Mouse (Mus musculus) hindbrain, postnatal 0 days (tissue): ENCODE measurements at regions not wholly inside any gene's neighbourhood (a gene's known extent, or its start where the extent isn't known, plus 50 kb on each side); places are given as distances from the start of the nearest gene placed in this dataset.

Experiments used
- ATAC-seq: fragments of 200-750 bp; cut with Nextera tagmentation; 2 replicates; pipeline ENCODE4 v1.8.0; 2017; ENCODE audit warnings: mild to moderate bottlenecking, moderate TSS enrichment, moderate library complexity
- DNase-seq: peaks from one replicate; pipeline ENCODE4 v3.0.0-alpha.2; 2015; ENCODE audit warnings: low spot score
- H3K27ac ChIP-seq: fragments of 300-500 bp; sonication (generic); 2 replicates; pipeline ENCODE4 v1.5.1; 2014; ENCODE audit warnings: mild to moderate bottlenecking
- H3K27me3 ChIP-seq: fragments of 300-500 bp; sonication (generic); 2 replicates; pipeline ENCODE4 v1.6.1; 2014; ENCODE audit warnings: low read length, mixed read lengths; ENCODE audit not compliant: insufficient read depth
- H3K36me3 ChIP-seq: fragments of 300-500 bp; sonication (generic); 2 replicates; pipeline ENCODE4 v1.6.1; 2014; ENCODE audit warnings: low read length, mixed read lengths; ENCODE audit not compliant: insufficient read depth
- H3K4me1 ChIP-seq: fragments of 300-500 bp; sonication (generic); 2 replicates; pipeline ENCODE4 v1.6.1; 2014; ENCODE audit warnings: antibody characterized with exemption, low read length, mixed read lengths; ENCODE audit not compliant: insufficient read depth
- H3K4me2 ChIP-seq: fragments of 300-500 bp; sonication (generic); 2 replicates; pipeline ENCODE4 v1.6.1; 2014; ENCODE audit warnings: low read depth, mild to moderate bottlenecking, low read length, moderate library complexity, mixed read lengths
- H3K4me3 ChIP-seq: fragments of 300-500 bp; sonication (generic); 2 replicates; pipeline ENCODE4 v1.5.1; 2014; ENCODE audit warnings: low read length
- H3K9ac ChIP-seq: fragments of 300-500 bp; sonication (generic); replicated peaks from 2 replicates; pipeline ENCODE4 v1.6.1; 2014; ENCODE audit warnings: mild to moderate bottlenecking, low read length, moderate library complexity, mixed read lengths
- H3K9me3 ChIP-seq: fragments of 300-500 bp; sonication (generic); 2 replicates; pipeline ENCODE4 v1.6.1; 2016; ENCODE audit warnings: low read length, mixed read lengths
- CTCF ChIP-seq: IDR thresholded peaks from 2 replicates; pipeline ENCODE4 v1.5.1; 2016; ENCODE audit warnings: antibody characterized with exemption, control low read depth, low read depth
- WGBS: fragments of 180-500 bp; shearing (Covaris S2); extraction: QIAGEN DNeasy Blood & Tissue Kit; methylation state at CpG from one replicate; pipeline ENCODE4 v1.1.7; 2014; 5-methylcytosine and 5-hydroxymethylcytosine counted together

DNA sequence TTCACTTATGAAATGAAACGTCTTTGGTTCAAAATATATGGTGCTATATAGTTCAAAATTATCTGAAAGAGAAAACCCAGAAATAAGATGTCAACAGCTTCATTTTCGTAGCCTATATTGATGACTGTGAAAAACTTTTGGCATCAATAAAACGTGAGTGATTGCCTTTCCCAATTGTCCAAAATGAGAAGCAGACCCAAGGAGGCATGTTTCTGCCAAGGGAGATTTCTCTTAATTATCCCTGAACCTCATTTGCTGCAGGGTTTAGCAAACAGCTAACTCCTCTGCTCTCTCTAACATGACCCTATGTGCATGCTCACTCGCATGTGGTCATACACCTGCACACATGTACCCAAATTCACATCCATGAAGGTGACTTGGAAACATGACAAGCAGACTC lies 296.8 kb downstream of the Cxcl12 start:
- H3K4me2 ChIP-seq, result no peak overlapping the region
- WGBS, result 72% methylated on average over 4 of the region's 4 CpGs
- H3K27ac ChIP-seq, result peak overlapping the region; percentile 32; the same call in 1 of the 2 replicates
- no peak overlapping the region for H3K4me3 ChIP-seq
- no peak for TF ChIP-seq CTCF
- H3K4me1 ChIP-seq, result no peaks in the 10 kb centered on the region
- DNase-seq (no peak), ATAC-seq (no peak)
- H3K36me3 ChIP-seq, result no peaks in the 10 kb centered on the region
- H3K9me3 ChIP-seq, result no peaks in the 10 kb centered on the region
- no peaks in the 10 kb centered on the region for H3K27me3 ChIP-seq
- H3K9ac ChIP-seq, result no peak overlapping the region

DNA sequence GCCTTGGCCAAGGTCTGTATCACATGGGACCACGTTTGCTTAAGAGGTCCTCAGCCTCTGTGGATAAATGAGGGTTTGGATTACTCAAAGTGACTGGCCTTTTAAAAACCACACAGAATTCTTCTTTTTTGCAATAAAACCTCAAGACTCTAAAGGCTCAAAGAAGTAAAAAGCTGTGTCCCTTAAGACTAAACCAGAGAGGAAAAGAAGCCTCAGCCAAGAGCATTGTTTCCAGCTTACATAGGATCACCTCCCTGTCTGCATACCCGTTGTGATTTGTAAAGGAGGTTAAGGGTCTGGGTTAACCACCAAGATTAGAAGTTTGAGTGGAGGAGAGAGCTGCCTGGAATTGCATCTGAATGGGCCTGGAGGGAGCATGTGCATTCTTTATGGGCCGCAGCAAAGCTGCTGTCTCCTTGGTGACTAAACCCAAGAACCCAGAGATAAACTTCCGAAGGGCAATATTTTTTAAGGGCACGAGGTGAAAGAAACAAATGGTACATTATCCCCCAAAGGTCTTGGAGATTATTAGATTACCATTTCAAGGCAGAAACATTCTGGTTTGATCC lies 297.4 kb downstream of the Cxcl12 start:
- Histone ChIP-seq H3K4me2 (no peak overlapping the region), H3K4me1 (no peaks in the 10 kb centered on the region), H3K27ac (peak overlapping the region; percentile 32; the same call in 1 of the 2 replicates), H3K27me3 (no peaks in the 10 kb centered on the region), H3K9ac (no peak overlapping the region), H3K9me3 (no peaks in the 10 kb centered on the region), H3K36me3 (no peaks in the 10 kb centered on the region), H3K4me3 (no peak overlapping the region)
- ATAC-seq, result no peak
- no peak for DNase-seq
- TF ChIP-seq CTCF, result no peak
- 46% methylated on average over 5 of the region's 5 CpGs for WGBS

DNA sequence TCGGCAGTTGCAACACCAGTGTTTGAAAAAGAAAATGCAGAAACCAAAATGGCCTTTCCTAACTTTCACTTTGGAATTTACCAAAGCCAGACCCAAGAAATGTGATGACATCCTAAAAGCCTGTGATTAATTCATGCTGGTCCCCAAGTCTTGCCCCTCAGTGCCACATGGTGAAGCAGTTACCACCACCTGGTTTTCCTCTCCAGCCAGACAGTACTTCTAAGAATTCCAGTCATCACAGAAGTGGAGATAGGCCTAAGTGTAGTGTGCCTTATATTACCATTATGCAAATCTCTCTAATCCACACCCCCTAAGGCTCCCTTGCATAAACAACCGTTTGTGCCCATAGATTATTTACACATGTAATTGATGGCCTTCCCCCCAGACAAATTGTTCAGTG lies 311.0 kb downstream of the Cxcl12 start:
- Histone ChIP-seq H3K36me3 (no peaks in the 10 kb centered on the region), H3K9ac (no peak overlapping the region), H3K4me2 (no peak overlapping the region), H3K27ac (no peak overlapping the region), H3K4me1 (no peaks in the 10 kb centered on the region), H3K4me3 (no peak overlapping the region), H3K27me3 (no peaks in the 10 kb centered on the region), H3K9me3 (no peaks in the 10 kb centered on the region)
- WGBS, result 45% methylated on average over 2 of the region's 2 CpGs
- DNase-seq, result no peak
- no peak for TF ChIP-seq CTCF
- ATAC-seq, result no peak

DNA sequence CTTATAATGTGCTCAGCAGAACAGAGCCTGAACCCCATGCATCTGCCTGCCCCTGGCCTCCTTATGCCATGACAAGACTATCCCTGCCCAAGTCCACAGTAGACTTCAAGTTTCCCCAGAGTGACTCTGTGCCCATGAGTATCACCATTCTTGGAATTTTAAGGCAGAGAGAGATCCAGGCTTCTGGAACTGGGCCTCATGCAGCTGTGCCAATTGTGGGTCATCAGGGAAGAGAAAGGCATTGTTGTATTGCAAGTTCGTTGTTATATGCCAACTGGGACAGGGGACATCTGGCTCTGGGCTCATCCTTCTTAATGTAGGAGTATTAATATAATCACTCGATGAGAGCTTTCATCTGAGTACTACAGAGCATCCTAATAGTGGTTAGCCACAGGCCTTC lies 312.1 kb downstream of the Cxcl12 start:
- TF ChIP-seq CTCF, result no peak
- no peak for ATAC-seq
- Histone ChIP-seq H3K4me3 (no peak overlapping the region), H3K9me3 (no peaks in the 10 kb centered on the region), H3K36me3 (no peaks in the 10 kb centered on the region), H3K27me3 (no peaks in the 10 kb centered on the region), H3K27ac (no peak overlapping the region), H3K9ac (no peak overlapping the region), H3K4me2 (no peak overlapping the region), H3K4me1 (no peaks in the 10 kb centered on the region)
- no peak for DNase-seq
- WGBS, result 68% methylated on average over 2 of the region's 2 CpGs

DNA sequence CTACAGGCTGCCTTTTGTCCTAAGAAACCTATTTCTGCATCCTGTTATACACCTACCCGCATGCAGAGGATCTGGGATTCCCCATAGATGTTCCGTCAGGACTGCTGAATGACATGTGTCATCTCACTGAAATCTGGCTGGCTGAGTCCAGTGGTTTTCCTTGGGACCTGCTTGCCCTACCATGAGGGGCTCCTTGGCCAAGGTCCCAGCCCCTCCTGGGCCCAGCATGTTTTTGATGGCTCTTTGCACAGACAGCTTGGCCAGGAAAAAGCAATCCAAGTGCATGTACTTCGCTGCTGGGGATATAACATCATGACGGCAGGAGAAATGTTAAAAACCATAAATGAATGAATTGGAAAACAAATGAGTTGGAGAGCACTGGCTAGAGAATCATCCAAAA lies 320.8 kb downstream of the Cxcl12 start:
- Histone ChIP-seq H3K36me3 (no peaks in the 10 kb centered on the region), H3K27me3 (no peaks in the 10 kb centered on the region), H3K4me2 (no peak overlapping the region), H3K4me3 (no peak overlapping the region), H3K9me3 (no peaks in the 10 kb centered on the region), H3K4me1 (no peaks in the 10 kb centered on the region), H3K9ac (no peak overlapping the region), H3K27ac (no peak overlapping the region)
- ATAC-seq (no peak), DNase-seq (no peak)
- no peak for TF ChIP-seq CTCF
- 76% methylated on average over 4 of the region's 4 CpGs for WGBS

DNA sequence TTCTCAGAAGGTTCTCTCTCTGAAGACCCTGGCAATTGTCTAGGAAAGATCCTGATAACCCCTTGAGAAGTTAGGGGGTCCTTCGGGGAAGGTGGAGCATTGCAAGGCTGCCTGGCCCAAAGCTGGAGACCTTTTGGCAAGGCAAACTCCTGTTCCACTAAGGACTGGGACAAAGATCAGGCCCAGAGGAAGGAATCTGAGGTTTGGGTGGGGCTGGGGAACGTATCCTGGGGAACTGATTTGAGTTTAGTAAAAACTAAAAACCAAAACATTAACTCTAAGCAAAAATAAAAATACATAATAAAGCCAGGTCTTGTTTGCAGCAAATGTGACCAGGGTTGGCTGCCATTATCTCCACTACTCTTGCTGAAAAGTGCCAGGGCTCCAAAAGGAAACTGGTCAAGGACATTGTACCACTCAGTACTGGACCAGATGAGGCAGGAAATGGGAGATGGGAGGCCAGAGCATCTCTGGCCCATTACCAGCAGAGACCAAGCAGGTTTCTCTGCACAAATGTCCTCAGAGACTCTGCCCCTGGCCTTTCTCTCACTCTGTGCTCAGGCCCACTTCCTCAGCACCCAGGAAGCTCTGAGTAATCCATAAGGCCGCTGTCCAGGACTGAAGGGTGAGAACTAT lies 321.5 kb downstream of the Cxcl12 start:
- Histone ChIP-seq H3K9ac (no peak overlapping the region), H3K4me3 (no peak overlapping the region), H3K27me3 (no peaks in the 10 kb centered on the region), H3K4me1 (no peaks in the 10 kb centered on the region), H3K36me3 (no peaks in the 10 kb centered on the region), H3K4me2 (no peak overlapping the region), H3K27ac (no peak overlapping the region), H3K9me3 (no peaks in the 10 kb centered on the region)
- no peak for TF ChIP-seq CTCF
- no peak for DNase-seq
- 89% methylated on average over 3 of the region's 3 CpGs for WGBS
- no peak for ATAC-seq

DNA sequence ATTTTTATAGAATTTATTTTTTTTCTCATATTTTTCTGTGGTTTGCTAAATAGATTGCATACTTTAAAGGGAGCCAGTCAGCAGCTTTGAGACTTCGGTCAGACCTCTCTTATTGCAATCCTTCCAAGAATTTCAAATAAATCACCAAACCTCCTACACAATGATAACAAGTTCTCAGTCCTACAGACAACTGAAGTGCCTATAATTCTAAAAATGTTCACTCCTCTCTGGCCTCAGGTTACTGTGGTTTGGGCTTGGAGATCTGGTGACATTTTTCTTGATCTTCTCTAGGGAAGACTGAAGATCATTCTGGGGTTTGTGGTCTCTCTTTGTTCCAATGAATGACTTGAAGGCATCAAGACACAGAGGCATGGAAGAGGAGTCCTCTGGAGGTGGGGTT lies 326.6 kb downstream of the Cxcl12 start:
- DNase-seq, result no peak
- Histone ChIP-seq H3K9ac (no peak overlapping the region), H3K27ac (no peak overlapping the region), H3K9me3 (no peaks in the 10 kb centered on the region), H3K4me1 (no peaks in the 10 kb centered on the region), H3K27me3 (no peaks in the 10 kb centered on the region), H3K4me2 (no peak overlapping the region), H3K4me3 (no peak overlapping the region), H3K36me3 (no peaks in the 10 kb centered on the region)
- WGBS, result 90% methylated on average over 1 of the region's 1 CpGs
- ATAC-seq, result no peak
- no peak for TF ChIP-seq CTCF
